Mouse (Mus musculus) cortical plate, adult 2 months (tissue): ENCODE results near the gene E430018J23Rik.

Source experiments
- CTCF ChIP-seq: fragments of 200-500 bp; IDR thresholded peaks from 2 replicates; pipeline ENCODE4 v1.5.1; 2011; ENCODE audit warnings: mild to moderate bottlenecking, control low read depth, low read length; ENCODE audit not compliant: insufficient read depth; ENCODE audit errors: extremely low read depth
- POLR2A ChIP-seq: fragments of 200-500 bp; IDR thresholded peaks from 2 replicates; pipeline ENCODE4 v1.6.1; 2011; ENCODE audit warnings: mild to moderate bottlenecking, low read length, control low read depth; ENCODE audit not compliant: insufficient read depth; ENCODE audit errors: extremely low read depth

DNA sequence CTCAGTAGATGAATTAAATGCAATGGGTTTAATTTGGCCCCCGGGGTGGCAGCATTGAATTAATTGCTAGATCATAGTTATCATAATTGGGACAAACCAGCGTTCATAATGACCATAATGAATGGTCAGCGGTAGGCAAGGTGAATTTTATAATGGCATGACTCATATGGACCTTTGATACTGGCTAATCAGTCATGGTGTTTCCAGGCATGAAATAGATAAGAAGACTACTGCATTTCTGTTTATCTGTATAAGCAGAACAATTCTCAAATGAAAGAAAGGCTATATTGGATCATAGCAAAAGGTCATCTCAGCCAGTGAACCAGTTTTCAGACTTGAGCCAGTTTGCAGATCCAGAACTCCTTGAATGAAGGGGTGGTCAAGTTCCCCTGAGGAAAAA is 6.9 kb upstream of the E430018J23Rik start:
- TF ChIP-seq POLR2A = no peak
- no peak for TF ChIP-seq CTCF
